Mouse (Mus musculus): ENCODE data around the gene Kpna7.
"Not testable (repeated sequence)": the region's sequence is repeated elsewhere in the genome, so short reads cannot be mapped to it uniquely, and the experiment has no call there.

GRCm38 (mm10) chr5:145016761-145017160 is 67.1 kb downstream of the Kpna7 start:
- not testable (repeated sequence) for TF ChIP-seq POLR2A (IDR thresholded peaks at IDR 0.05; ENCODE audit: borderline replicate concordance, low read depth, low read length); CTCF (IDR thresholded peaks at IDR 0.05; ENCODE audit: low read depth, low read length)
